ENCODE assay signal across 9 mouse cellular contexts in the genomic region with DNA sequence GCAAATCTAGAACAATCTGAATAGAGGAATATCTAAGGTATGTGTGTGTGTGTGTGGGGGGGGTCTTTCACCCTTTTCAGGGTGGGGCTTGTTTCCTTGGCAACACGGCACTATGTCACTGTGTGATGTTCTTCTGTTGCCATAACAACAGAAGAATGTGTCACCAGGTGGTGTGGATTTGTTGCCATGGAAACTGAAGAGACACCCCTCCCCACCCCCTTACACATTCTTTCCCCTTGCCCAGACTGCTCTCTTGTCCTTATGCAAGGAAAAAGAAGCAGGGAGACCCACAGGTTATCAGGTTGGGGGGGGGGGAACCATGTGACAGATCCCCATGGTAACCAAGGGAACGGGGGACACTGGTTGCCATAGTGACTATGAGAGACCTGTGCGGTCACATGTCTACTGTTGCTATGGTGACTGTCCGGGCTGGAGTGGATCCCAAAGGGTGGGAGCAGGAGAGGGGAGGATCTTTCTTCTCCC. TPM values are rescaled to one million over a fixed set of nuclear protein-coding genes. Genes with fewer than 3 reads are reported as not detected.
DNase-seq lines count a peak whose midpoint lies in the region; ATAC-seq and TF ChIP-seq lines count a peak whose summit lies in the region.
"Had no signal": no experiment of that assay in that cellular context is flagged by ENCODE, and none has a peak within 500 bp of the region (broad histone marks: within the 10 kb centered on the region; RNA-seq: fewer than 3 reads in every experiment).

No protein-coding gene starts in this region.

- intact Hi-C loops in gastrocnemius, postnatal 14 days (cut with DNase I; ENCODE audit: low total_unique reads) = no loop called here

- no peak overlapping the region for H3K27ac ChIP-seq in ES-E14 (ENCODE audit: insufficient read depth, low read depth, low read length, poor library complexity, severe bottlenecking)
- peak overlapping the region; percentile 93 for H3K27ac ChIP-seq in hindbrain, embryonic 16.5 days (ENCODE audit: low read depth, low read length)
- H3K27ac ChIP-seq in limb, embryonic 13.5 days = peak overlapping the region; percentile 99

- H3K4me1 ChIP-seq in ES-E14 (ENCODE audit: control insufficient read depth in 2 of 2, insufficient read depth in 2 of 2, low read length in 2 of 2, poor library complexity in 1 of 2) = peaks cover 0 to 15% of the 10 kb centered on the region in 2 experiments; a peak in 2 of 4 replicates
- peaks cover 63% of the 10 kb centered on the region for H3K4me1 ChIP-seq in hindbrain, embryonic 16.5 days (ENCODE audit: control insufficient read depth, insufficient read depth, low read depth, low read length)
- H3K4me1 ChIP-seq in limb, embryonic 13.5 days = peaks cover 76% of the 10 kb centered on the region

- H3K4me2 ChIP-seq in hindbrain, embryonic 16.5 days (ENCODE audit: low read length) = peak overlapping the region; percentile 68
- peak overlapping the region; percentile 85 for H3K4me2 ChIP-seq in limb, embryonic 13.5 days (replicated peaks)

- in situ Hi-C loops in ES-E14 (cut with MboI; ENCODE audit: low sequenced_read_pairs in 2 of 2, unreplicated experiment in 2 of 2) = no loop called here

- no peak overlapping the region for H3K9ac ChIP-seq in ES-E14 (ENCODE audit: insufficient read depth, low read depth, low read length, poor library complexity, severe bottlenecking)
- H3K9ac ChIP-seq in hindbrain, embryonic 16.5 days (ENCODE audit: low read depth, low read length) = no peak overlapping the region; the same call in 1 of the 2 replicates
- H3K9ac ChIP-seq in limb, embryonic 13.5 days = 0 out of 2 replicates have a peak overlapping the region, but pooled peaks have one; percentile 43

- peak; percentile 88 for ATAC-seq in hindbrain, embryonic 16.5 days
- peak; percentile 53 for ATAC-seq in limb, embryonic 13.5 days (ENCODE audit: low FRiP score, low read depth)
- no peak for ATAC-seq in megakaryocyte progenitor cell, adult 5-6 weeks (replicated peaks; ENCODE audit: poor library complexity)

- H3K4me3 ChIP-seq in ES-E14 (ENCODE audit: insufficient read depth in 1 of 2, low read depth in 1 of 2, low read length in 2 of 2, poor library complexity in 1 of 2, severe bottlenecking in 1 of 2) = no peak overlapping the region
- H3K4me3 ChIP-seq in hindbrain, embryonic 16.5 days (ENCODE audit: low read length) = no peak overlapping the region
- peak overlapping the region; percentile 98 for H3K4me3 ChIP-seq in limb, embryonic 13.5 days

- H3K36me3 ChIP-seq in ES-E14 (ENCODE audit: control insufficient read depth, insufficient read depth, low read length, poor library complexity, severe bottlenecking) = no peaks in the 10 kb centered on the region
- H3K36me3 ChIP-seq in hindbrain, embryonic 16.5 days (ENCODE audit: control insufficient read depth, insufficient read depth, low read length) = no peaks in the 10 kb centered on the region
- H3K36me3 ChIP-seq in limb, embryonic 13.5 days = peaks cover 28% of the 10 kb centered on the region

- no peaks in the 10 kb centered on the region for H3K27me3 ChIP-seq in hindbrain, embryonic 16.5 days (replicated peaks; ENCODE audit: control insufficient read depth, insufficient read depth, low read length)
- no peaks in the 10 kb centered on the region for H3K27me3 ChIP-seq in limb, embryonic 13.5 days

- peak; percentile 46 for DNase-seq in ES-E14 (ENCODE audit: low read depth, low spot score)
- DNase-seq in embryo, embryonic 9.5 days (ENCODE audit: extremely low spot score) = peak; percentile 83
- peak; percentile 85 for DNase-seq in right cerebral cortex, postnatal 4 days
- no peak for DNase-seq in spleen, postnatal 36 days (ENCODE audit: low spot score in 2 of 2)
- no peak for DNase-seq in gastrocnemius, postnatal 14 days

- H3K9me3 ChIP-seq in ES-E14 (ENCODE audit: control insufficient read depth, insufficient read depth, low read depth, low read length) = no peaks in the 10 kb centered on the region
- H3K9me3 ChIP-seq in hindbrain, embryonic 16.5 days (ENCODE audit: control insufficient read depth, low read length) = no peaks in the 10 kb centered on the region
- H3K9me3 ChIP-seq in limb, embryonic 13.5 days = no peaks in the 10 kb centered on the region

- WGBS in hindbrain, embryonic 16.5 days = 5% methylated on average over 4 of the region's 4 CpGs
- 11% methylated on average over 4 of the region's 4 CpGs for WGBS in limb, embryonic 13.5 days

TF ChIP-seq in ES-E14, 5 proteins besides CTCF, POLR2A, EP300 and RAD21:
- TF ChIP-seq ZC3H11A (IDR thresholded peaks at IDR 0.05; ENCODE audit: borderline replicate concordance, low read depth, low read length) (no peak), ZNF384 (IDR thresholded peaks at IDR 0.05; ENCODE audit: low read depth, low read length) (no peak), HCFC1 (IDR thresholded peaks at IDR 0.05; ENCODE audit: borderline replicate concordance, insufficient read depth, low read length) (no peak)

RNA-seq across cellular contexts. Expression of a gene that starts 5.4 kb away (rescaled TPM):
- 1.6 and 2.2 TPM in 2 replicates for total RNA-seq in ES-E14 (2012; rRNA removed)
- 15.1 and 20.5 TPM in 2 replicates for polyA plus RNA-seq in hindbrain, embryonic 16.5 days (2015; fragmentation: Nextera tagmentation; extraction: Ambion mirVana)
- 25.9 and 32.7 TPM in 2 replicates for polyA plus RNA-seq in limb, embryonic 13.5 days (2015; fragmentation: Nextera tagmentation; extraction: Ambion mirVana)
- total RNA-seq in megakaryocyte progenitor cell, adult 5-6 weeks (2015) = not detected in 2 replicates
- not detected in 2 replicates for total RNA-seq in megakaryocyte progenitor cell, adult 5-6 weeks (2017)
- 1 to 10 TPM; 4.9 to 6.1 TPM for total RNA-seq in gastrocnemius, postnatal 14 days (2021)

RNA-seq across cellular contexts. Expression of a gene that starts 17.4 kb away (rescaled TPM):
- total RNA-seq in ES-E14 (2012; rRNA removed) = 0.26 and 0.71 TPM in 2 replicates
- polyA plus RNA-seq in hindbrain, embryonic 16.5 days (2015; fragmentation: Nextera tagmentation; extraction: Ambion mirVana) = 0.64 and 0.81 TPM in 2 replicates
- polyA plus RNA-seq in limb, embryonic 13.5 days (2015; fragmentation: Nextera tagmentation; extraction: Ambion mirVana) = 0.20 TPM in 2 replicates
- not detected in 2 replicates for total RNA-seq in megakaryocyte progenitor cell, adult 5-6 weeks (2015)
- not detected in 2 replicates for total RNA-seq in megakaryocyte progenitor cell, adult 5-6 weeks (2017)
- not detected for total RNA-seq in gastrocnemius, postnatal 14 days (2021)
- total RNA-seq: MEL had no signal

RNA-seq across cellular contexts. Expression of a gene that starts 31.2 kb away (rescaled TPM):
- 0.48 and 1.7 TPM in 2 replicates for total RNA-seq in ES-E14 (2012; rRNA removed)
- 2.8 and 3.0 TPM in 2 replicates for polyA plus RNA-seq in hindbrain, embryonic 16.5 days (2015; fragmentation: Nextera tagmentation; extraction: Ambion mirVana)
- 3.1 TPM in 2 replicates for polyA plus RNA-seq in limb, embryonic 13.5 days (2015; fragmentation: Nextera tagmentation; extraction: Ambion mirVana)
- total RNA-seq in megakaryocyte progenitor cell, adult 5-6 weeks (2015) = not detected in 2 replicates
- 0.03 TPM in 1 of 2 replicates, not detected in the other for total RNA-seq in megakaryocyte progenitor cell, adult 5-6 weeks (2017)
- total RNA-seq in gastrocnemius, postnatal 14 days (2021) = under 1 TPM; 0.09 to 0.25 TPM
- total RNA-seq: MEL had no signal

RNA-seq across cellular contexts. Expression of a gene that starts 52.9 kb away (rescaled TPM):
- 0.45 and 0.48 TPM in 2 replicates for total RNA-seq in ES-E14 (2012; rRNA removed)
- polyA plus RNA-seq in hindbrain, embryonic 16.5 days (2015; fragmentation: Nextera tagmentation; extraction: Ambion mirVana) = 3.7 and 5.5 TPM in 2 replicates
- polyA plus RNA-seq in limb, embryonic 13.5 days (2015; fragmentation: Nextera tagmentation; extraction: Ambion mirVana) = 3.8 and 4.4 TPM in 2 replicates
- not detected in 2 replicates for total RNA-seq in megakaryocyte progenitor cell, adult 5-6 weeks (2015)
- total RNA-seq in megakaryocyte progenitor cell, adult 5-6 weeks (2017) = 0.20 and 2.5 TPM in 2 replicates
- under 1 TPM in 1 of 2 experiments, not detected in 1; 0.13 TPM for total RNA-seq in gastrocnemius, postnatal 14 days (2021)

Comparison
In these comparisons a context has a peak if more than half of its experiments do, and no peak if none do; other contexts are left out.
1. DNase-seq: peak in ES-E14 (single experiment), embryo, embryonic 9.5 days (single experiment) and right cerebral cortex, postnatal 4 days (single experiment); none in spleen, postnatal 36 days (0 of 2) and gastrocnemius, postnatal 14 days (single experiment).